Mouse (Mus musculus): ENCODE measurements around the gene Dtl. TPM values are rescaled to one million over a fixed set of nuclear protein-coding genes. Genes with fewer than 3 reads are reported as not detected.

The Dtl gene
- polyA plus RNA-seq, 1 experiment from 2014 or later, result 75.8 TPM

GRCm38 (mm10) chr1:191562823-191563365 lies 12.4 kb downstream of the Dtl start:
- DNase-seq (peak; percentile 73), ATAC-seq (ENCODE audit: insufficient read depth) (no peak)
- WGBS, result 64% methylated on average over 6 of the region's 6 CpGs
- Histone ChIP-seq H3K36me3 (ENCODE audit: insufficient read depth) (peaks cover 75% of the 10 kb centered on the region), H3K9ac (no peak overlapping the region), H3K4me1 (ENCODE audit: insufficient read depth) (no peaks in the 10 kb centered on the region), H3K4me2 (no peak overlapping the region), H3K27me3 (ENCODE audit: insufficient read depth, low read length) (no peaks in the 10 kb centered on the region), H3K9me3 (ENCODE audit: low read depth, low read length) (no peaks in the 10 kb centered on the region), H3K27ac (ENCODE audit: low read depth) (no peak overlapping the region), H3K4me3 (ENCODE audit: low read depth, low read length) (no peak overlapping the region)
- peak; percentile 74 for TF ChIP-seq CTCF (IDR thresholded peaks at IDR 0.05; ENCODE audit: low read depth)

- Histone ChIP-seq H3K4me2 (no peak overlapping the region), H3K27ac (ENCODE audit: low read depth) (no peak overlapping the region), H3K4me3 (ENCODE audit: low read depth, low read length) (no peak overlapping the region), H3K4me1 (ENCODE audit: insufficient read depth) (no peaks in the 10 kb centered on the region), H3K27me3 (ENCODE audit: insufficient read depth, low read length) (no peaks in the 10 kb centered on the region), H3K9me3 (ENCODE audit: low read depth, low read length) (no peaks in the 10 kb centered on the region), H3K9ac (no peak overlapping the region), H3K36me3 (ENCODE audit: insufficient read depth) (peaks cover 71% of the 10 kb centered on the region)
- WGBS, result 84% methylated on average over 5 of the region's 5 CpGs
- no peak for TF ChIP-seq CTCF (IDR thresholded peaks at IDR 0.05; ENCODE audit: low read depth)
- DNase-seq (no peak), ATAC-seq (ENCODE audit: insufficient read depth) (no peak)
Measured at GRCm38 (mm10) chr1:191559779-191560178, 15.6 kb downstream of the Dtl start.

- Histone ChIP-seq H3K4me3 (ENCODE audit: low read depth, low read length) (no peak overlapping the region), H3K4me2 (no peak overlapping the region), H3K27me3 (ENCODE audit: insufficient read depth, low read length) (no peaks in the 10 kb centered on the region), H3K4me1 (ENCODE audit: insufficient read depth) (no peaks in the 10 kb centered on the region), H3K9ac (no peak overlapping the region), H3K9me3 (ENCODE audit: low read depth, low read length) (no peaks in the 10 kb centered on the region), H3K36me3 (ENCODE audit: insufficient read depth) (peaks cover 81% of the 10 kb centered on the region), H3K27ac (ENCODE audit: low read depth) (no peak overlapping the region)
- ATAC-seq (ENCODE audit: insufficient read depth) (peak; percentile 35; the same call in 1 of the 2 replicates), DNase-seq (peak; percentile 64)
- TF ChIP-seq CTCF (IDR thresholded peaks at IDR 0.05; ENCODE audit: low read depth), result no peak
- WGBS, result 66% methylated on average over 8 of the region's 8 CpGs
Measured at GRCm38 (mm10) chr1:191557109-191557508, 18.2 kb downstream of the Dtl start.

- Histone ChIP-seq H3K36me3 (ENCODE audit: insufficient read depth) (peaks cover 68% of the 10 kb centered on the region), H3K4me2 (no peak overlapping the region), H3K27ac (ENCODE audit: low read depth) (no peak overlapping the region), H3K9ac (no peak overlapping the region), H3K4me3 (ENCODE audit: low read depth, low read length) (no peak overlapping the region), H3K4me1 (ENCODE audit: insufficient read depth) (no peaks in the 10 kb centered on the region), H3K9me3 (ENCODE audit: low read depth, low read length) (no peaks in the 10 kb centered on the region), H3K27me3 (ENCODE audit: insufficient read depth, low read length) (no peaks in the 10 kb centered on the region)
- no peak for ATAC-seq (ENCODE audit: insufficient read depth)
- no peak for TF ChIP-seq CTCF (IDR thresholded peaks at IDR 0.05; ENCODE audit: low read depth)
- no peak for DNase-seq
- WGBS, result 63% methylated on average over 4 of the region's 4 CpGs
Measured at GRCm38 (mm10) chr1:191550786-191551185, 24.6 kb downstream of the Dtl start.

DNA sequence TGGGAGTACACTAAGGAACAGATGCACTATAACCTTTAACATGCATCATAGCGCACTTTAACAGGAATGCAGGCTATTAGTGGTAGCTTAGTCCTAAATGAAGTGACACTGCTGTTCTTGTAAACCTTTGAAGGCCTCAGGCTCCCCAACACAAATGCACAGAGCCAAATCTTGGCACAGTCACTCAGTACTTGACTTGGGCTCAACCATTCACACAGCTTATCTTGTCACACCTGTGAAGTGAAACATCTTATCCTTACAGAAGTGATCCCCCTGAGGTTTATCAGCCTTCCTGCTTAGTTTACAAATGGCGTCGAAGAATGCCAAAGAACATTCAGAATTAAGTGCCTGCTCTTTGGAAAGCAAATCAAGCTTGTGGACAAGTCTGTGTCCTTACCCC lies 31.6 kb downstream of the Dtl start:
- no peak overlapping the region for H3K9ac ChIP-seq
- H3K4me3 ChIP-seq (ENCODE audit: low read depth, low read length), result no peak overlapping the region
- ATAC-seq (ENCODE audit: insufficient read depth) (no peak), DNase-seq (no peak)
- no peak overlapping the region for H3K4me2 ChIP-seq
- H3K27ac ChIP-seq (ENCODE audit: low read depth), result no peak overlapping the region
- H3K9me3 ChIP-seq (ENCODE audit: low read depth, low read length), result no peaks in the 10 kb centered on the region
- WGBS, result 71% methylated on average over 3 of the region's 3 CpGs
- TF ChIP-seq CTCF (IDR thresholded peaks at IDR 0.05; ENCODE audit: low read depth), result no peak
- H3K27me3 ChIP-seq (ENCODE audit: insufficient read depth, low read length), result no peaks in the 10 kb centered on the region
- no peaks in the 10 kb centered on the region for H3K4me1 ChIP-seq (ENCODE audit: insufficient read depth)
- peaks cover 84% of the 10 kb centered on the region for H3K36me3 ChIP-seq (ENCODE audit: insufficient read depth)

DNA sequence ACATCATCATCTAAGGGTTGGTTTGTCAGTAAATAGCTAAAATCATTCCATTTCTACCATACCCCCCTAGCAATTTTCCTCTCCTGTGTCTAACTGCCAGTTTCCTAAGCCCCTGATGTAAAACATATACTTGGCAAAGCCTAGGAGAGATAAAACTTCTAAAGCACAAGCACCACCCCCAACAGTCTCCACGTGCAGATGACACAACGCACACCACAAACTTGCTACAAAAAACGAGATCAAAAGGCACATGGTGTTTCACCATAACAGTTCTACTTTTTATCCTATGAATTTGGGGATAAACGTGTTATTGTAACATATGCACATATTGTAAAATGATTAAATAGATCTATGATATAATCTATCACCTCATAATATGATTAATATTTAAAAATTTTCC lies 33.7 kb downstream of the Dtl start:
- Histone ChIP-seq H3K27me3 (ENCODE audit: insufficient read depth, low read length) (no peaks in the 10 kb centered on the region), H3K4me2 (no peak overlapping the region), H3K4me3 (ENCODE audit: low read depth, low read length) (no peak overlapping the region), H3K4me1 (ENCODE audit: insufficient read depth) (no peaks in the 10 kb centered on the region), H3K9ac (no peak overlapping the region), H3K27ac (ENCODE audit: low read depth) (no peak overlapping the region), H3K9me3 (ENCODE audit: low read depth, low read length) (no peaks in the 10 kb centered on the region), H3K36me3 (ENCODE audit: insufficient read depth) (peaks cover 81% of the 10 kb centered on the region)
- no peak for ATAC-seq (ENCODE audit: insufficient read depth)
- 76% methylated on average over 4 of the region's 4 CpGs for WGBS
- no peak for DNase-seq
- TF ChIP-seq CTCF (IDR thresholded peaks at IDR 0.05; ENCODE audit: low read depth), result no peak

DNA sequence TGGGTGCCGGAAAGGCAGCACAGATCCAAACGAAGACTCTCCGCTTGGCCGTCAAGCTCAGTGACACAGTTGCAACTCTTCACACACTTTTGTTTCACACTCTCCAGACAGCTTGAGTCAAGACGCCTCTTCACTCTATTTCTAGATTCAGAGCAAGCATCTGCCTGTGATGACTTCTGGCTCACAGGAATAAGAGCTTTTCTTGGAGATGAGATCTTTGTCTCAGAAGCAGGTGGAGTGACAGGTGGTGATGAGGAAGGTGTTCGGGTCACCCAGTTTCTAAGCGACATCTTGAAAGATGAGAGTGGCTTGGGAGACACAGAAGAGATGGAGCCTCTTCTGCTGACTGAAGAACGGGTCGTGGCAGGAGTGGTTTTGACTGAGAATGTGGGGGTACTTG lies 34.3 kb downstream of the Dtl start:
- no peak for ATAC-seq (ENCODE audit: insufficient read depth)
- Histone ChIP-seq H3K4me1 (ENCODE audit: insufficient read depth) (no peaks in the 10 kb centered on the region), H3K9ac (no peak overlapping the region), H3K4me2 (no peak overlapping the region), H3K4me3 (ENCODE audit: low read depth, low read length) (no peak overlapping the region), H3K27me3 (ENCODE audit: insufficient read depth, low read length) (no peaks in the 10 kb centered on the region), H3K27ac (ENCODE audit: low read depth) (no peak overlapping the region), H3K9me3 (ENCODE audit: low read depth, low read length) (no peaks in the 10 kb centered on the region), H3K36me3 (ENCODE audit: insufficient read depth) (peaks cover 80% of the 10 kb centered on the region)
- TF ChIP-seq CTCF (IDR thresholded peaks at IDR 0.05; ENCODE audit: low read depth), result no peak
- WGBS, result 84% methylated on average over 9 of the region's 9 CpGs
- DNase-seq, result no peak

DNA sequence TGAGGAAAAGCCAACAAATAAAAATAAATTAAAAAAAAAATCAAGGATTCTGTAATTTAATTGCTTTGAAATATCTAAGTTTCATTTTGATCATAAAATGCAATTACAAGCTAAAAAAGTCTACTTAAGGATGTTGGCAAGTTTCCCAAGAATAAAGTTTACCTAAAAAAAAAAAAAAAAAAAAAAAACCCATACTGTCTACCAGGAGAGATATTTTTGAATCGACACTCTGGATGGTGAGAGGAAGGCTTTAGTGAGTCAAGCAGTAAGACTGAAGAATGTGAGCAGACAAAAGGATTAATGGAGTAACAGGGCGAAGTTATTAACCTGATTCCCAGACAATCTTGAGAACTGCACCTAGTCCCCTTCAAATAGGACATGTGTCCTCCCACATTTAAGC lies 35.0 kb downstream of the Dtl start:
- 68% methylated on average over 2 of the region's 2 CpGs for WGBS
- TF ChIP-seq CTCF (IDR thresholded peaks at IDR 0.05; ENCODE audit: low read depth), result no peak
- no peak overlapping the region for H3K4me3 ChIP-seq (ENCODE audit: low read depth, low read length)
- H3K9ac ChIP-seq, result no peak overlapping the region
- H3K9me3 ChIP-seq (ENCODE audit: low read depth, low read length), result no peaks in the 10 kb centered on the region
- no peak overlapping the region for H3K27ac ChIP-seq (ENCODE audit: low read depth)
- H3K4me1 ChIP-seq (ENCODE audit: insufficient read depth), result no peaks in the 10 kb centered on the region
- DNase-seq (no peak), ATAC-seq (ENCODE audit: insufficient read depth) (no peak)
- H3K4me2 ChIP-seq, result no peak overlapping the region
- peaks cover 79% of the 10 kb centered on the region for H3K36me3 ChIP-seq (ENCODE audit: insufficient read depth)
- H3K27me3 ChIP-seq (ENCODE audit: insufficient read depth, low read length), result no peaks in the 10 kb centered on the region

Data from lung, embryonic 14.5 days (tissue).